Mouse (Mus musculus) MEL (cell line): ENCODE measurements around the gene Sds.

Experiments used
- CTCF ChIP-seq, 3 experiments: IDR thresholded peaks in 2 of 3; conservative IDR thresholded peaks in 1 of 3; 2 replicates each; pipeline ENCODE4 v1.5.1; 2011 to 2012; ENCODE audit warnings: low read length in 3 of 3, low read depth in 2 of 3, mild to moderate bottlenecking in 2 of 3, improper control_type of control experiment in 1 of 3, inconsistent platforms in 1 of 3, mixed read lengths in 1 of 3, moderate library complexity in 1 of 3; ENCODE audit not compliant: control insufficient read depth in 1 of 3, insufficient read depth in 1 of 3, poor library complexity in 1 of 3, severe bottlenecking in 1 of 3
- POLR2A ChIP-seq, 2 experiments: IDR thresholded peaks; 2 replicates each; pipeline ENCODE4 v1.6.1; 2011 to 2012; ENCODE audit warnings: low read length in 2 of 2, mild to moderate bottlenecking in 2 of 2, control low read depth in 1 of 2, improper control_type of control experiment in 1 of 2, low read depth in 1 of 2, moderate library complexity in 1 of 2; ENCODE audit not compliant: control insufficient read depth in 1 of 2, insufficient read depth in 1 of 2, poor library complexity in 1 of 2
- USF1 ChIP-seq: IDR thresholded peaks from 2 replicates; pipeline ENCODE4 v1.6.1; 2014; ENCODE audit warnings: low read depth, mild to moderate bottlenecking, inconsistent platforms, low read length, improper control_type of control experiment, moderate library complexity
- ZNF384 ChIP-seq: IDR thresholded peaks from 2 replicates; pipeline ENCODE4 v1.6.1; 2012; ENCODE audit warnings: low read depth, mild to moderate bottlenecking, inconsistent platforms, low read length, improper control_type of control experiment

DNA sequence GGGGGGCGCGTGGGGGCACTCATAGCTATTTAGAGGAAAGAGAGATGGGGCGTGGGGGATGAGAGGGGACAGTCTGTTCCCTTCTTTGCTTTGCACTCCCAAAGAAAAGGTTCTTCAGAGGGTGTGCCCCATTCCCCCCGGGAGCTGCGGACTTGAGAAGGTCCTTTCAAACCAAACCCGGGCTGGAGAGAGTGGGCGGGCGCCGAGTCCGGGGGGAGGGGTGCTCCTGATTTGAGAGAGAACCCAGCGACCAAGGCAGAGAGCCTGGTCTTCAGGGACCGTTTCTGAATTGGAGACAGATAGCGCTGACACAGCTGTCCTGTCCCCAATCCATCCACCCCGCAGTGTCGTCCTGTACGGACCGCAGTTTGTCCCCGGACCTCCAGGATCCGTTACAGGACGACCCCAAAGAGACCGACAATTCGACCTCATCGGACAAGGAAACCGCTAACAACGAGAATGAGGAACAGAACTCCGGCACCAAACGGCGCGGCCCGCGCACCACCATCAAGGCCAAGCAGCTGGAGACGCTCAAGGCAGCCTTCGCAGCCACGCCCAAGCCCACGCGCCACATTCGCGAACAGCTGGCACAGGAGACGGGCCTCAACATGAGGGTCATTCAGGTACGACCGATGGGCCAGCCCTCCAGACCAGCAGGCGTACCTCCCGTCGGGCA, 41.2 kb upstream of the Sds start:
- TF ChIP-seq POLR2A (IDR thresholded peaks at IDR 0.05; ENCODE audit: control insufficient read depth in 1 of 2, insufficient read depth in 1 of 2, low read depth in 1 of 2, low read length in 2 of 2, poor library complexity in 1 of 2) (no peak), CTCF (IDR thresholded peaks at IDR 0.05 in 2 of 3, conservative IDR thresholded peaks at IDR 0.05 in 1 of 3; ENCODE audit: control insufficient read depth in 1 of 3, insufficient read depth in 1 of 3, low read depth in 2 of 3, low read length in 3 of 3, poor library complexity in 1 of 3, severe bottlenecking in 1 of 3) (no peak), ZNF384 (no peak), USF1 (no peak)
